Mouse (Mus musculus) E14TG2a.4 (cell line): ENCODE data around the gene Scnm1.

Experiments
- CTCF ChIP-seq: conservative IDR thresholded peaks from 2 replicates; pipeline ENCODE4 v1.5.1; 2014; ENCODE audit warnings: low read length
- NANOG ChIP-seq: IDR thresholded peaks from 2 replicates; pipeline ENCODE4 v1.6.1; 2014; ENCODE audit warnings: borderline replicate concordance, low read length, mixed read lengths
- POU5F1 ChIP-seq: IDR thresholded peaks from 2 replicates; pipeline ENCODE4 v1.6.1; 2014; ENCODE audit warnings: low read length, borderline replicate concordance

- no peak for TF ChIP-seq CTCF
- no peak for TF ChIP-seq NANOG
- no peak for TF ChIP-seq POU5F1
Measured at GRCm38 (mm10) chr3:95164840-95165239, 31.0 kb upstream of the Scnm1 start.
